Mouse (Mus musculus) bone marrow macrophage, adult 2 months (primary cell): ENCODE measurements around the gene Slc30a10. TPM values are rescaled to one million over a fixed set of nuclear protein-coding genes. Genes with fewer than 3 reads are reported as not detected.

Experiments
- H3K27ac ChIP-seq: 2 replicates; pipeline ENCODE4 v1.5.1; 2012; ENCODE audit warnings: low read depth, low read length; ENCODE audit not compliant: insufficient read depth
- H3K4me1 ChIP-seq: 2 replicates; pipeline ENCODE4 v1.6.1; 2012; ENCODE audit warnings: low read length; ENCODE audit not compliant: control insufficient read depth, insufficient read depth
- H3K4me3 ChIP-seq: 2 replicates; pipeline ENCODE4 v1.5.1; 2012; ENCODE audit warnings: mild to moderate bottlenecking, low read length, moderate library complexity; ENCODE audit not compliant: insufficient read depth
- CTCF ChIP-seq: IDR thresholded peaks from 2 replicates; pipeline ENCODE4 v1.5.1; 2012; ENCODE audit warnings: low read depth, mild to moderate bottlenecking, low read length, moderate library complexity
- POLR2A ChIP-seq: IDR thresholded peaks from 2 replicates; pipeline ENCODE4 v1.6.1; 2012; ENCODE audit warnings: mild to moderate bottlenecking, low read depth, low read length, borderline replicate concordance
- polyA plus RNA-seq: library from polyadenylated mRNA; stranded (reverse); fragments of >200 nt; gene quantifications from 2 replicates; pipeline ENCODE4 v1.2.4, GENCODE M21; 2012; ENCODE audit not compliant: missing spikeins, insufficient read depth, insufficient read length

The Slc30a10 gene
- polyA plus RNA-seq, 1 experiment, result not detected

- TF ChIP-seq CTCF (no peak), POLR2A (no peak)
- no peaks in the 10 kb centered on the region for H3K4me1 ChIP-seq
- no peak overlapping the region for H3K27ac ChIP-seq
- no peak overlapping the region for H3K4me3 ChIP-seq
Measured at GRCm38 (mm10) chr1:185438841-185439580, 15.6 kb upstream of the Slc30a10 start.

- no peaks in the 10 kb centered on the region for H3K4me1 ChIP-seq
- no peak overlapping the region for H3K4me3 ChIP-seq
- TF ChIP-seq POLR2A (no peak), CTCF (no peak)
- no peak overlapping the region for H3K27ac ChIP-seq
Measured at GRCm38 (mm10) chr1:185441703-185442472, 12.8 kb upstream of the Slc30a10 start.

- no peak for TF ChIP-seq CTCF
- no peak for TF ChIP-seq POLR2A
- H3K27ac ChIP-seq, result no peak overlapping the region
Measured at GRCm38 (mm10) chr1:185448936-185449335, 5.7 kb upstream of the Slc30a10 start.

GRCm38 (mm10) chr1:185449727-185450126, 4.9 kb upstream of the Slc30a10 start:
- Histone ChIP-seq H3K27ac (no peak overlapping the region), H3K4me3 (no peak overlapping the region), H3K4me1 (no peaks in the 10 kb centered on the region)
- TF ChIP-seq POLR2A, result no peak
- no peak for TF ChIP-seq CTCF

More at GRCm38 (mm10) chr1:185448936-185449335, 5.7 kb upstream of the Slc30a10 start:
- Histone ChIP-seq H3K4me3 (no peak overlapping the region), H3K4me1 (no peaks in the 10 kb centered on the region)

GRCm38 (mm10) chr1:185451077-185451476, 3.6 kb upstream of the Slc30a10 start:
- H3K27ac ChIP-seq, result no peak overlapping the region
- TF ChIP-seq POLR2A, result no peak
- TF ChIP-seq CTCF, result no peak
- H3K4me3 ChIP-seq, result no peak overlapping the region
- H3K4me1 ChIP-seq, result no peaks in the 10 kb centered on the region

GRCm38 (mm10) chr1:185451495-185451894, 3.2 kb upstream of the Slc30a10 start:
- TF ChIP-seq CTCF (no peak), POLR2A (no peak)
- Histone ChIP-seq H3K27ac (no peak overlapping the region), H3K4me1 (no peaks in the 10 kb centered on the region), H3K4me3 (no peak overlapping the region)

GRCm38 (mm10) chr1:185452461-185452860, 2.2 kb upstream of the Slc30a10 start:
- Histone ChIP-seq H3K27ac (no peak overlapping the region), H3K4me1 (no peaks in the 10 kb centered on the region), H3K4me3 (no peak overlapping the region)
- no peak for TF ChIP-seq CTCF

- H3K4me1 ChIP-seq, result no peaks in the 10 kb centered on the region
- no peak overlapping the region for H3K27ac ChIP-seq
- TF ChIP-seq CTCF (no peak), POLR2A (no peak)
- no peak overlapping the region for H3K4me3 ChIP-seq
Measured at GRCm38 (mm10) chr1:185454144-185454543, 504 bp upstream of the Slc30a10 start.

GRCm38 (mm10) chr1:185454955-185455701, 480 bp downstream of the Slc30a10 start:
- no peak overlapping the region for H3K4me3 ChIP-seq
- H3K4me1 ChIP-seq, result no peaks in the 10 kb centered on the region
- no peak overlapping the region for H3K27ac ChIP-seq
- no peak for TF ChIP-seq POLR2A
